Mouse (Mus musculus) adrenal gland, postnatal 14 days (tissue): ENCODE measurements at regions not wholly inside any gene's neighbourhood (a gene's known extent, or its start where the extent isn't known, plus 50 kb on each side); places are given as distances from the start of the nearest gene placed in this dataset.

Source experiments
- DNase-seq: peaks from one replicate; pipeline ENCODE4 v3.0.0; 2021; ENCODE audit warnings: mixed read lengths

- DNase-seq, result no peak
Observed at GRCm38 (mm10) chrX:130808530-130809235, 1059.1 kb downstream of the Diaph2 start.

GRCm38 (mm10) chrX:130818916-130819315 lies 1069.4 kb downstream of the Diaph2 start:
- DNase-seq, result no peak

GRCm38 (mm10) chrX:130819707-130820106 lies 1070.2 kb downstream of the Diaph2 start:
- no peak for DNase-seq

- no peak for DNase-seq
Observed at GRCm38 (mm10) chrX:130820168-130820567, 1070.6 kb downstream of the Diaph2 start.

- DNase-seq, result no peak
Observed at GRCm38 (mm10) chrX:130823943-130824342, 1074.4 kb downstream of the Diaph2 start.

- DNase-seq, result no peak
Observed at GRCm38 (mm10) chrX:130835835-130836234, 1086.3 kb downstream of the Diaph2 start.

- no peak for DNase-seq
Observed at GRCm38 (mm10) chrX:130843141-130843540, 1093.6 kb downstream of the Diaph2 start.

GRCm38 (mm10) chrX:130866506-130866905 lies 1117.0 kb downstream of the Diaph2 start:
- no peak for DNase-seq

GRCm38 (mm10) chrX:130874157-130874556 lies 1124.6 kb downstream of the Diaph2 start:
- no peak for DNase-seq

GRCm38 (mm10) chrX:130875289-130875688 lies 1125.7 kb downstream of the Diaph2 start:
- peak; percentile 47 for DNase-seq

- DNase-seq, result no peak
Observed at GRCm38 (mm10) chrX:130876120-130876519, 1126.6 kb downstream of the Diaph2 start.
